Mouse (Mus musculus) layer of hippocampus, adult 8-10 months (tissue): Measurements from ENCODE around the gene P2rx5. TPM values are rescaled to one million over a fixed set of nuclear protein-coding genes. Genes with fewer than 3 reads are reported as not detected.

Experiments
- DNase-seq, 2 experiments: peaks; one replicate each; pipeline ENCODE4 v3.0.0; 2022; ENCODE audit warnings: low spot score in 2 of 2
- total RNA-seq, 4 experiments: library from RNA; stranded (reverse); gene quantifications; 2 replicates each; pipeline ENCODE4 v1.2.4; 2022

P2rx5 gene
- 1 to 10 TPM; 1.7 to 4.1 (median 2.8) TPM for total RNA-seq

DNA sequence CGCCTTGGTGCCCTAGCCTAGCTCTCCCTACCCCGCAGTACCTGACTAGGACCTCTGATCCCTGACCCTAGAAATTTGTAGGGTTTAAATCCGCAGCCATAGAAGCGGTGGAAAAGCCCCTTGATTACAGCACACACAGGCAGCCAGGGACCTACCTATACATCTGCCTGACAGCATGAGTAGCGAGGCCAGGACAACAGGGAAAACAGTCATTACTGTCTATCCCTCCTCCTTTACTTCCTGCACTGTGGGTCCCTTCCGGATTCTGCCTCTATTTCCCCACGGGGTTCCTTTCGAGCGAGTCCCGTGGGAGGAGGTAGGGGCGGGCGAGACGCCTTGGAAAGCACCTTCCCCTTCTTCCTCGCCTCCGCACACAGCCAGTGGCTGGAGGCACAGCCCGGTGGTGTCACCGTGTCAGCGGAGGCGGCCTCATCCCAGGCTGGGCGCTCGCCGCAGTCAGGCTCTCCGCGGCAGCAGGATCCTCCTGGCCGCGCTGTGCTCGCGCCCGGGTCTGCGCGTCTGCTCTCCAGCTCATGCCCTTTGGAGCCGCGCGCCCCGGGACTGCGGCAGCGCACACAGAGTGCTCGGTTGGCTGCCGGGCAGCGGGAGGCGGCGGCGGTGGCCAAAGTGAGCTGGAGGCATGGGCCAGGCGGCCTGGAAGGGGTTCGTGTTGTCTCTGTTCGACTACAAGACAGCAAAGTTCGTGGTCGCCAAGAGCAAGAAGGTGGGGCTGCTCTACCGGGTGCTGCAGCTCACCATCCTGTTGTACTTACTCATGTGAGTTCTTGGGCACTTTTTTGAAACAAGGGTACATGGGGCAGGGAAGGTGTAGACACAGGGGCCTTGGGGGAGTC lies at the start of gene P2rx5:
Gene P2rx5 (plus strand): TSS at position 465 of the 854 bp plus-strand sequence.
- no peak for DNase-seq

DNA sequence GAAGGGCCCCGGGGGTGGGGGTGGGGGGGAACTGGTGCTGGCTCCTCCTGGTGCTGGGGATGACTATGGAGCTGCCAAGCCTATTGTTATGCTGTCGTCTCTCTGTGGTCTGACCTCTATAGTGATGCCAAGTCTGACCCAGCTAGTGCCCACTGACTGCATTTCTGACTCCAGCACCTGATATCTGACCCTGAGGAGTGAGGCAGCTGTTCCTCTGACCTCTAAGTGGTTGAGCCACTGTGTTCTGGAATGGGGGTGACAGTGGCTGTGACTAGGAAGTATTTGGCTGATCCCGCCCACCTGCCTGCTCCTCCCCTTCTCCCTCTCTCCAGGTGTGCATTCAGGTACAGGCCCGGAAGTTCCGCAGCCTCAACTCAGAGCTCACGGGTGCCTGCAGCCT lies 48.8 kb upstream of the P2rx5 start:
- no peak for DNase-seq

DNA sequence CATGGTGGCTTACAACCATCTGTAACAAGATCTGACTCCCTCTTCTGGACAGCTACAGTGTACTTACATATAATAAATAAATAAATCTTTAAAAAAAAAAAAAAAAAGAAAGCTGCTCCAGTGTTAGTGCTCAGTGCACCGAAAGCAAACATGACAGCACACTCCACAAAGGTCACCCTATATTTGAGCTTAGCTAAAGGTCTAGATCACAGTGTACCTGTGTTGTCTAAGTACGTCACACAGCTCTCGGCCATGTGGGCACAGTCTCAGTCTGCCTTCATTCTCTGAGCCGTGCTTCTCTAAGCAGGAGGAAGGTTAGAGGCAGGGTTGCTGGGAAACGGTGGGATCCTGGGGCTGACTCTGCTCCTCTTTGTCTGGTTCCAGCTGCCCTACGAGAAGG lies 33.7 kb upstream of the P2rx5 start:
- DNase-seq, result no peak

DNA sequence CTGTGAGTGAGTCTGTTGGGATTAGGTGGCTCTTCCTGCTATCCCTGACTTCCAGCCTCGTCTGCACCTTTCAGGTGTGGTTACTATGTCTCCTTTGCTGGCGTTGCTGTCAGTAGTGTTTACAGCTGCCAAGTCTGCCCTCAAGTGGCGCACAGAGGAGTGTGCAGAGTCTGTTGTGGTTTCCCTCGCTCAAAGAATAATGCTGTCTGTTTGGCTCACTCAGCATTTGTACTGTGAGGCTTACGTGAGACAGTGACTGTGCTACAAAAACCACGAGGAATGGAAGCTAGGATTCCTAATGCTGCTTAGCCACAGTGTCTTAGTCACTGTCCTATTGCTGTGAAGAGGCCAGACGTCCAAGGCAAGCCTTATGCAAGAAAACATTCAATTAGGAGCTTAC lies 29.2 kb upstream of the P2rx5 start:
- DNase-seq, result no peak

DNA sequence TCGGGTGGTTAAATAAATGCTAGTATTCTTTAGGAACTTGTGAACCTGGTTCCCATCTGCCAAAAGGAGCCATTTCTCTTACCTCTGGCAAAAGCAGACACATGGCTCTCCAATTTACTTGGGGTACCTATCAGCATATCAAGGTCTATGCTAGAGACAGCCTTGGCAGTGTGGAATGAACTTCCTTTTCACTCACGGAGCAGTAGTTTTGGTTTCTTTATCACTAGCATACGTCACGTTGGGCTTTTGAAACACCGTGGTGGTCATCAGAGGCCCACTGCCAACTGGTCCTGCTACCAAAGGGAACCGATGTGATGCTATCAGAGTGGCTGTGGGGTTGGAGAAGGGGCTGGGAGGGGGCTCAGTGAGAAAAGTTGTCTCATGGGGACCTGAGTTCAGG lies 27.2 kb upstream of the P2rx5 start:
- no peak for DNase-seq

DNA sequence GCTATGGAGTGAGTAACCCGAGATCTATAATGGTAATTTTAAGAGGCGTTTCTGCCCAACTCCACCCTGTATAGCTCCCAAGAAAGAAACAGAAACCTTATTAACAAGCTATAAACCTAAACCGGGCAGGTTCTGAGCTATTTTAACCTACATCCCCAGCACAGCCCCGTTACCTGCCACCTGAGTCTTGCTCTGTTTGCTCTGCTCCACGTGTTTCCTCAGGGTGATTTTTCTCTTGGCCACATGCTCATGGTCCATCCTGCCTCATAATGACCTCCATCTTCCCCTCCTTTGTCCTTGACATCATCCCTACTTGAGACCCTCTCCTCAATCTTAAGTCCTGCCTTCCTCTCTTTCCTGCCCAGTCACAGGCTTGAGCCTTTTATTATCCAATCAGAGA lies 26.0 kb upstream of the P2rx5 start:
- DNase-seq, result no peak

DNA sequence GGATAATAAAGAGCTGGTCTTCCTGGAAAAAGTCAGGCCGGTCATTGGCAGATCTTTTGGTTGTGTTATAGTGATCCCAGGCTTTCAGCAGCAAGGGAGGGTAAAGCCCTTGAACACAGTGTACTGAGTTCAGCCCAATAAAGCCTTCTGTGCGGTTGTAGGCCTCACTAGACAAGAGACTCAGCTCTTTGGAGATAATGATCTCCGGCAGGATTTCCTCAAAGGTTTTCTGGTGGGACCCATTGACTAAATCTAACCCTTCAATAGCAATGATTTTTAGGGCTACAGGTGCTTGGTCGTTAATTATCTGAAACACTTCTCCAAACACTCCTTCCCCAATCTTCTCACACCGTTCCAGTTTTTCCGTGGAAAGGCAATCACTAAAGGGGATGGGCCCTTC lies 23.6 kb upstream of the P2rx5 start:
- DNase-seq, result no peak

DNA sequence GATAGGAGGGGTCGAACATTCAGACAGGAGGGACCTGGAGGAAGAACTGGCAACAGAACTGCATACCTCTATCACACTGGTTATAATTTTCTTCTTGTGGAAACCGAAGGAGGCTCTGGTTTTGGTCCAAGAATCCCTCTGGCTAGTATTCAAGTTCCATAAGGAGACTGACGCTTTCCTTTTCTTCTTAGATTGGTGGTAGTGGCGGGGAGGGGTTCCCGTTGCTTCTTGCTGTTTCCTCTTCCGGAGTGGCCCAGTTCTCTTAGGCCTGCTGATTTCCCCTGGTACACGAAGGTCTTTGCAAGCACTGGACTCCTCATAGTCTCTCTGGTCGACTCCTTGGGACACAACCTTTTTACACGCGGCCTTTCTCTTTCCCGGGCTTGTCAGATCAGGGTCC lies 23.1 kb upstream of the P2rx5 start:
- DNase-seq, result no peak

DNA sequence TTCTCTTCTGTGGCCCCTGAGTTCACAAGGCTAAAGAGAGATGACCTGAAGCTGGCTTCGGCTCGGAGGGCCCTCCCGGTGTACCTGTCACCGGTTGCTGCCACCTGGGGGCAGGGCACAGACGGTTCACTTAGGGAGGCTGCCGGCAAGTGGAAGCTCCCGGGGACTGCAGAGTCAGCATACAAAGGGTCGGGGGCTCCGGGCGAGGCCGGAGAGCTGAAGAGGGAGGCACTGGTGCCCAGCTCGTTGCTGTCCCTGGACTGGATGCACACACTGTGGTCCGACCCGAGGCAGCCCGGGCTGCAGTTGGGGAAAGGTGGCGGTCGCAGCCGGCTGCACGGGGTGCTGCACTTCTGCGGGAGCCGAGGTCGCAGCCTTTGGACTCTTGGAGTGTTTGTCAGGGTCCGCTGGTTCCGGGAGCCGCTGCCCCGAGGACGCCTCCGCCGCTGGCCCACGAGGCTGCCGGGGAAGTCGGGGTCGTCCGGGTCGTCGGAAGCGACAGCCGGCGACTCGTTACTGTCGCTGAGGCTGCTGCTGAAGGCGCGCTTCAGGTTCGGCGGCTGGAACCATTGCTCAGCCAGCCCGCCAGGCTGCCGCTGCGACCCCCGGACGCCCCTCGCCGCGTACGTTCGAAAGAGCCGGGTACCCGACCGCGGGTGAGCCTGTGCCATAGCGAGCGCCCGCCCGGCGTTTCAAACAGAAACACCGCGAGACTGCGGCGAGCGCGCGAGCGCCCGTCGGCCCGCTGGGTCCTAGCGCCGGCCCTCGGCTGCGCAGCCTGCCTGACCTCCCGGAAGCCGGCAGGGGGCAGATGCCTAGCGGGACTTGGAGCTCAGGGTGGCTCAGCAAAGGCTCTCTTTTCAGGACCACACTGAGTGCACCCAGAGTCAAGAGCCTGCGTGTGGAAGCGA lies 22.4 kb upstream of the P2rx5 start, which contains the start of gene Haspin:
Gene Haspin (minus strand): TSS at position 704 of the 911 bp plus-strand sequence.
- peak; percentile 81 to 83 for DNase-seq

DNA sequence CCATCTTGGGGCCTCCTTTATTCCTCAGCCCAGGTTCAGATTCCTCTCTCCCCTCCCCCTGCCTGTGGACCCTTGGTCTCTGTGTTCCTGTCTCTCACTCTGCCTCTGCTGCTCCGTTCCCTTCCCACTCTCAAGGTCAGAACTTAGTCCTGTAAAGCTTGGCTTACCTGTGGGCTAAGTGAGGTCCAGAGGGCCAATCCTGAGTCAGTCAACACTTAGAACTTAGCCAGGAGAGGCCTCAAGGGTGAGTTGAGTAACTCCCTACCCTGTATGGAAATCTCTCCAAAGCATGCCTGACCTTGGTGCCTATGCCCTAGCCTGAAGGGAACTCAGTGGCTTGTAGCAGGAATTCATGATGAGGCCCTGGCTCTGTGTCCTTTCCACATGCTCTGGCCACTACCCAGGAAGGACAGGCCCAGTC lies 15.9 kb upstream of the P2rx5 start:
- no peak for DNase-seq

DNA sequence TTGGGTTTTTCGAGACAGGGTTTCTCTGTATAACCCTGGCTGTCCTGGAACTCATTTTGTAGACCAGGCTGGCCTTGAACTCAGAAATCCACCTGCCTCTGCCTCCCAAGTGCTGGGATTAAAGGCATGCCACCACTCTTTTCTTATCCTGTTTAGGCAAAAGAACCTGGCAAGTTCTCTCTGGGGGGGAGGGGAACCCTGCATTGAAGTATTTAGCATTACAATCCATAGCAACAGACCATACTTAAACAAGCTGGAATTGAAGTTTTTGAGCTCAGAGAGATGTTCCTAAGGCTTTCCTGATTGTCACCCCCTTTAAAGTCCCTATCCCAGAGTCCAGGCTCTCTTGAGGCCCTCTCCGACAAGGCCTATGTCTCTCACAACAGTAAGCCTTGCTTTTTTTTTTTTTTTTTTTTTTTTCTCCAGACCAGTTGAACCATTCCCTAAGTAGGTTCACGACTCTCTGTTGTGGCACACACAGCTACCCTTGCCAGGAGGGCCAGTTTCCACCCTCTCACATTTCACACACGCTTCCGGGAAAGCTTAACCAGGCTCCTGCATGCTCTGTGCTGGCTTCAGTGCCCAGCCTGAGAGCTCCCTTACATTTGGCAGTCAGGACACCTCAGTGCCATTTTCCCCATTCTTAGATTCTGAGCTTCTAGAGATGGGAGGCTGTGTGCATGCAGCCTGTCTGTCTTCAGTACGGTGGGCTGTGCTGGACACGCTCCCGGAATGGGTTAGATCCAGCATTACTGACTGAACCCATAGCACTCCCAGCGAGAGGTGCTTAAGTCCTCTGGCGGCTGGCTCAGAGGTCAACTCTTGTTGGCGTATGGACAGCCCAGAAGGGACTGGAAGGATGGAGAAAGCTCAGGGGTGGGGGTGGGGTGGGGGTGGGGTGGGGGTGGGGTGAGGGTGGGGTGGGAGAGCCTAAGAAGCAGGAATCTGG lies 13.9 kb upstream of the P2rx5 start:
- no peak for DNase-seq

DNA sequence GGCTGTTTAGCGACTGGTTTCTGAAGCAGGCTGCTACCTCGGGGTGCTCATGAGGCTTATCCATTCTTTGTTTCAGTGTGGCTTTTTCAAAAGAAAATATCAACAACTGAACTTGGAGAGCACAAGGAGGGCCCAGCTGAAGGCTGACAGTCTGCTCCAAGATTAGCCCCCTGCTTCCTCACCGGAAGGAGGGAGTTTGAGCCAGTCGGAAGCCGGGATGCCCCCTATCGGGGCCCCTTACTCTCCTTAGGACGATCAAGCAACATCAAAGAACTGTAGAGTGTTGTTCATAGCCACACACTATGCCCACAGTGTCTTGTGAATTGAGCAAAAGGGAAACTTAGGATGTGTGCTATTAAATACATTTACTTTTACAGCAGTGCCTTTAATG lies 13.3 kb upstream of the P2rx5 start:
- DNase-seq, result no peak

DNA sequence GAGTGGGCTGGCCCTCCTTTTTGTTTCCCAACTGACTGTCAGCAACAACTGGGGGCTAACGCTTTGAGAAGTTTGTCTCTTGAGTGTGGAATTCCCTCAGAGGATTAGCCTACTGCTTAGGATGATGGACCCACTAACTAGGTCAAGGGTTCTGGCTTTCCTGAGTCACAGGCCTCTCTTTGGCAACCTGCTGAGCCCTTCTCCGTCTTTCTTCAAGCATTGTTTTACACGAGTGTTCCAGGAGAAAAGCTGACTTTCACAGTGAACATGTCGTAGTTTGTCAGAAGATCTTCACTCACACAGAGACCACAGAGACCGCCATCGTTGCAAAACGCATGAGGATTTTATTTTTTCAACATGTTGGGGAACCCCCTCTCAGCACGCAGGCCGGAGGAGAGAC lies 12.0 kb upstream of the P2rx5 start:
- DNase-seq, result no peak

DNA sequence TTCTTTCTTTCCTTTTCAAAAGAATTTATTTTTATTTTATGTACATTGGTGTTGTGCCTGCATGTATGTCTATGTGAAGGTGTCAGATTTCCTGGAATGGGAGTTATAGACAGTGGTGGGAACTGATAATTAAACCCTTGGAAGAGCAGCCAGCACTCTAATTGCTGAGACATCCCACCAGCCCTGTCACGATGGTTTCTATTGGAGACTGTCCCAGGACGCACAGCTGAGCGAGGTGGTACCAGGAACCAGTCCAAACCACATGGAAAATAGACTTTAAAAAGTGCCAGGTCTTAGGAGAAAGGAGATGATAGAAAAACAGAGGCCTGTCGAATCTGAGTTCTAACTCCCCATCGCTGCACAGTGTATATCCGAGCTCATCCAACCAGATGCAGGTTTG lies 5.2 kb upstream of the P2rx5 start:
- DNase-seq, result peak in 1 of 2 experiments; percentile 46

DNA sequence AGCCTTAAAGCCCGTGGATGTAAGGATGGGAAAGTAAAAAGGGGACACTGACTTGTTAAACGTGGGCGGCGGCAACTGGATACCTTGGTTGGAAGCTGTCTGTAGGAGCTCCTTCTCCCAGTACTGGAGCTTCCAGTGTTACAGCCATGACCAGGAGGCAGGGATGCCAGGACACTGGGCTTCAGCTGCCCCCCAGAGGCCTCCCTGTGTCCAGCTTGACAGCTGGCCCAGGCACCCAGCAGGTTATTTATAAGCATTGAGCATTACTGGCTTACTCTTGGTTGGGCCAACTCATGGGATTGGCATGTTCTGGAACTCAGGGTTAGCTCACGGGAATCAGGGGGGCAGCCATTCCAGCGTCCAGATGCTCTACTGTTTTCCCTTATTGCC lies 585 bp downstream of the P2rx5 start:
- no peak for DNase-seq

DNA sequence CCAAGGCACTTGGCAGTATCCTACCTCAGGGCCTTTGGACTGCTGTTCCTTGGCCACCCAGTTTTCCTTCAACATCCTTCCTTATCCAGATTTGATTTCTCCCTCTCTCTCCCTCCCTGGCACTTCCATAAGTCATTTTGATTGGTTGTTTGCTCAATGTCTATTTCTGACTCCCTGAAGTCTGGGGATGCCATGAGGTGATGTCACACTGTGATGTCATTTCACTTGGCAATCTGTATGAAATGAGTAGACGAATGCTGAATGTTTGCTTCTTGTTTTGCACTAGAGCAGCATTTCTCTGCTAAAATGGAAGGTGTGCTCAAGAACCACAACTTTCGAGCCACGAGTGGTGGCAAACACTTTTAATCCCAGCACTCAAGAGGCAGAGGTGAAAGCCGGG lies 1.4 kb downstream of the P2rx5 start:
- DNase-seq, result no peak

DNA sequence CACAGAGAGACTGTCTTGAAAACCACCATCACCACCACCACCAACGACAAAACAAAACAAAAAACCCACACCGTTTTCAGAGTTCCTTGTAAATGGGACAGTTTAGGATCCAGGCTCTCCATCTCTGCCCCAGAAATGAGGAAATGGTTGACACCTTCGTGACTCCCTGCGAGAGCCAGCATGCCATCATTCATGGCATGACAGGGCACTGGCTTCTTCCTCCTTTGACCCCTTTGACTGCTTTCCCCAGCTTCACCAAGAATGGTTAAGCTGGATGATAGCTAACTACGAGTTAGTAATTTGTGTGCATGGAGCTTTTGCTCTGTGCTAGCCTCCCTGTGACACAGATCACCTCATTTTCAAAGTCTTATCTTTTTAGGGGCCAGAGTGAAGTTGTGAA lies 2.1 kb downstream of the P2rx5 start:
- no peak for DNase-seq

DNA sequence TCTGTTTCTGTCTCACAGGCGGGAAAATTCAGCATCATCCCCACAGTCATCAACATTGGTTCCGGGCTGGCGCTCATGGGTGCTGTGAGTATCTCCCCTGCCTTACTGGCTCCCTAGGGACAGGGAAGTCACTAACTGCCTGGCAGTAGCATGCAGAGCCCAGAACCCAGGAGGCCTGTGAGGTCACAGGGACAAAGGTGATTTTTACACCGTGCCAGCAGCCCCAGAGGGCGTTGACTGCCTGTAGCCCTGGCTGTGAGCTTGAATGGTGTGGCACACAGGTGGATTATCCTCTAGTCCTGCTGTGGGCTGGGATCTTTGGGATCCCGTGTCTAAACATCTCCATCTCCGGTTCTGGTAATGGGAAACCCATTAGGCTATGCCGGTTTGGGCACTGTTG lies 7.8 kb downstream of the P2rx5 start:
- DNase-seq, result no peak

DNA sequence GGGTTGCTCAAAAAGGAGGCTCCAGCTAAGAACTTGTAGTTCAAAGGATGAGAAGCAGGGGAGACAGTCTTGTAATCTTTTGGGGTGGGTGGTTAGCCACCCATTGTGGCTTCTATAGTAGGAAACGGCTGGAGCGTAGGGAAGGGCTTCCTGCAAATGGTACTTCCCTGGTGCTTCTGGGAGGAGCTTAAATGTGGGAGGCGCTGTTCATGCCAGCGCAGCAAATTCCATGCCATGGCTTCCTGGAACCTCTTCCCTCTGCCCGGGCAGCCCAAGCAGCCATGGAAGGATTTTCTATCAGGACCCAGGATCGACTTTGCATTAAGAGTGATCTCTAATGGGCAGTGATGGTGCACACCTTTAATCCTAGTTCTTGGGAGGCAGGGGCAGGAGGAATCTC lies 8.4 kb downstream of the P2rx5 start:
- DNase-seq, result no peak

DNA sequence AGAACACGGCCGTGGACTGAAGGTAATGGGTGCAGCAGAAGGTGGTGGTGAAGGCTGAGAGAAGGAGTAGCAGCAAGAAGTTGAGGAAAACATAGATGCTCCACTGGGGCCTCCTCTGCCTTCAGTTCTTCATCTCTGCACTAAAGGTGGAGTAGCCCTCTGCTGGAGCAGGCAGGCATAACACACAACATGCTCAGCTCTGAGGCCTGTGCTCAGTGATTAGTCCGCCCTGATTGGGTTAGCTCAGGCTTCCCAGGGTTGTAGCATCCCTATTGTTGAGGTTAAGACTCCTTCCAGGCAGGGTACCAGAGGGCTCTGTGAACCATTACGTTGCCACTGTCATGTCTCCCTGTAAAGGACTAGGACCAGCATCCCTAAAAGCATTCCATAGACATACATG lies 9.0 kb downstream of the P2rx5 start:
- DNase-seq, result peak; percentile 39 to 66

DNA sequence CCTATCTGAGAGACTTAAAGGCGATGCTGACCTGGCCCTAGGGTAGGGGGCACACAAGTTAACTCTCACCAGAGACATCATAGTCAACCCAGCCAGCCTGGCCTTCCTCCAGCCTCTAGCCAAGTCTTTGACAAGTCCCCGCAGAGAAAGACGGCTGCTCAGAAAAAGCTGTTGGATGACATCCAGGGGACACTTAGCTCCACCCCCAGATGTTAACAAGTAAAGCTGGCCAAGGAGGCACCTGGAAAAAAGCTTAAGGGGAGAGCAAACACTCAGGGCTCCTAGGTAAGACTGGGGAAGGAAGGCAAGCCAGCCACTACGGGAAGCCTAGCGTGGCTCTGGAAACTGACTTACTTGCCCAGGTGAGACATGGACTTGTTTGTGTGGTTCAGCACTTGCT lies 12.0 kb downstream of the P2rx5 start:
- DNase-seq, result no peak
